Mouse (Mus musculus) intestine, embryonic 15.5 days (tissue): ENCODE data around the gene Kit. TPM values are rescaled to one million over a fixed set of nuclear protein-coding genes. Genes with fewer than 3 reads are reported as not detected.
A peak's percentile ranks its signal among the peaks of the same experiment; 100 is the strongest.

Experiments
- ATAC-seq: fragments of 200-750 bp; cut with Nextera tagmentation; 2 replicates; pipeline ENCODE4 v1.8.0; 2017; ENCODE audit warnings: moderate TSS enrichment, moderate library complexity
- H3K27ac ChIP-seq: fragments of 300-500 bp; sonication (generic); 2 replicates; pipeline ENCODE4 v1.5.1; 2015; ENCODE audit warnings: mild to moderate bottlenecking, inconsistent platforms
- H3K27me3 ChIP-seq: fragments of 300-500 bp; sonication (generic); replicated peaks from 2 replicates; pipeline ENCODE4 v1.6.1; 2015; ENCODE audit warnings: inconsistent platforms
- H3K36me3 ChIP-seq: fragments of 300-500 bp; sonication (generic); 2 replicates; pipeline ENCODE4 v1.6.1; 2015; ENCODE audit warnings: inconsistent platforms
- H3K4me1 ChIP-seq: fragments of 300-500 bp; sonication (generic); replicated peaks from 2 replicates; pipeline ENCODE4 v1.6.1; 2015; ENCODE audit warnings: inconsistent platforms
- H3K4me2 ChIP-seq: fragments of 300-500 bp; sonication (generic); replicated peaks from 2 replicates; pipeline ENCODE4 v1.6.1; 2015; ENCODE audit warnings: mild to moderate bottlenecking, inconsistent platforms
- H3K4me3 ChIP-seq: fragments of 300-500 bp; sonication (generic); replicated peaks from 2 replicates; pipeline ENCODE4 v1.5.1; 2015; ENCODE audit warnings: inconsistent platforms
- H3K9ac ChIP-seq: fragments of 300-500 bp; sonication (generic); 2 replicates; pipeline ENCODE4 v1.6.1; 2015; ENCODE audit warnings: inconsistent platforms
- H3K9me3 ChIP-seq: fragments of 300-500 bp; sonication (generic); 2 replicates; pipeline ENCODE4 v1.6.1; 2016; ENCODE audit warnings: inconsistent platforms
- WGBS: fragments of 180-500 bp; shearing (Covaris S2); methylation state at CpG from one replicate; pipeline ENCODE4 v1.1.7; 2015; 5-methylcytosine and 5-hydroxymethylcytosine counted together
- polyA plus RNA-seq: library from polyadenylated mRNA; unstranded; fragments of >200 nt; fragmentation: Nextera tagmentation; extraction: Ambion mirVana; gene quantifications from 2 replicates; pipeline ENCODE4 v1.2.1, GENCODE M21; 2015

The Kit gene
- 20.7 and 24.3 TPM in 2 replicates for polyA plus RNA-seq

DNA sequence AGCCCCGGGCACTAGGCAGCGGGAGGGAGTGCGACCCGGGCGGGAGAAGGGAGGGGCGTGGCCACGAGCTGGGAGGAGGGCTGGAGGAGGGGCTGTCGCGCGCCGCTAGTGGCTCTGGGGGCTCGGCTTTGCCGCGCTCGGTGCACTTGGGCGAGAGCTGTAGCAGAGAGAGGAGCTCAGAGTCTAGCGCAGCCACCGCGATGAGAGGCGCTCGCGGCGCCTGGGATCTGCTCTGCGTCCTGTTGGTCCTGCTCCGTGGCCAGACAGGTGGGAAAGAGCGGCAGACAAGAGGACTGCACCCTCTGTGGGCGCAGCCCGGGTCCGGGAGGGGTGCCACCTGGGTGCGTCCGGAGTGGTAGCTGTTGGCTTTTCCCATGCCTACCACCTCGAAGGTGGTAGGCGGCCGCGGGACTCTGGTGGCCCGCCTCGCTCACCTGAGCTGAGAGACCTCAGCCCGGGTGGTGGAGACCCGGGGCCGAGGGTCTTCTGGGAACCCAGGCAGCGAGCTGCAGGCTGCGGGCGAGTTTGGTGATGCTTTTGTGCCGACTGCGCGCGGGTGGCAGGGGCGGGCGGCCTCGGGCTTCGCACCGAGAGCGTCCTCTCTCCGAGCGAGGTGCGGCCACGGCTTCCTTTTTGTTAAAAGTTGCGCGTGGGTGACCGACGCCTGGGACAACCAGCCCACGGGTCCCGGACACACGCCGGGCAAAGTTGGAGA is at the start of gene Kit:
Kit (plus strand) TSS at position 65 of the 715 bp plus-strand sequence.
- under 1% methylated on average over 65 of the region's 65 CpGs for WGBS
- peak; percentile 94 for ATAC-seq
- H3K27ac ChIP-seq = peak within 1 kb of the TSS; percentile 51

DNA sequence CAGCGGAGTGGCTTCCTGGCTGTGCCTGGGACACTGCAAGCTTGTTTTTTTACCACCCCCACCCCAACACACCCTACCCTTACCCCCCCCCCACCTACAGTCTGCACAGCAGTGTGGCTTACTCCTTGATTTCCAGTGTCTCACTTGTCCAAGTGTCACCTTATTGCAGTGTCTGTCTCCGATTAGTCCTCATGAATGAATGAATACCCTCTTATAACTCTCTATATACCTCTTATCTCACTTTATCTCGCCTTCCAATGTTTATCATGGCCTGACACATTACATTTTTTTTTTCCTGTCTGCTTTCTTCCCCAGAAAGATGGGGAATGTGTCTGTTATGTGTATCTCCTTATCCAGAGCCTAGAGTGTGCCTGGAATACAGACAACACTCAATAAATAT is 38.6 kb upstream of the Kit start:
- Histone ChIP-seq H3K9me3 (no peaks in the 10 kb centered on the region), H3K9ac (no peak overlapping the region), H3K27me3 (no peaks in the 10 kb centered on the region), H3K36me3 (no peaks in the 10 kb centered on the region), H3K4me1 (peaks cover 6% of the 10 kb centered on the region; the same call in 1 of the 2 replicates), H3K4me2 (no peak overlapping the region), H3K27ac (no peak overlapping the region), H3K4me3 (no peak overlapping the region)
- ATAC-seq = no peak
- WGBS = 51% methylated on average over 3 of the region's 3 CpGs

More for the DNA sequence above, at the start of gene Kit:
- Histone ChIP-seq H3K9me3 (no peaks in the 10 kb centered on the region), H3K9ac (peak within 1 kb of the TSS; percentile 55), H3K27me3 (no peaks in the 10 kb centered on the region; the same call in 1 of the 2 replicates), H3K4me3 (peak within 1 kb of the TSS; percentile 59), H3K36me3 (no peaks in the 10 kb centered on the region), H3K4me1 (no peaks in the 10 kb centered on the region; the same call in 1 of the 2 replicates), H3K4me2 (peak within 1 kb of the TSS; percentile 97)

DNA sequence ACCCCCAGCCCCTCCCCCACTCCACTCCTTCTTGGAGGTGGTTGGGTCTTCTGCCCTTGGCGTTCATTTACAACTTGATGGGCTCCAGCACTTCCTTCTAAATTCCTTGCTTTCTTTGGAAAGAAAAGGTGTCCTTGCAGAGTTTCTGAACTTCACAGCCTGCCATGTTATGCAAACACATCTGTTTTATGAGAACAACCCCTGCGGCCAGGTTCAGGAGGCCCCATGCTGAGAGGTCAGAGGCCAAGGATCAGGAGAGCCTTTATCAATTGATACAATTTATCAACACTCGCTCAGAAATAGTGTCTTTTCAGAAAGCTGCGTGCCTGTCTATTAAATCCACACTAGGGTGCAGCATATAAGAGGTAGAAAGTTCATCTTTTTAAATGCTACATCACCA is 37.0 kb upstream of the Kit start:
- Histone ChIP-seq H3K27ac (no peak overlapping the region), H3K27me3 (no peaks in the 10 kb centered on the region), H3K9me3 (no peaks in the 10 kb centered on the region), H3K4me1 (peaks cover 6% of the 10 kb centered on the region; the same call in 1 of the 2 replicates), H3K9ac (no peak overlapping the region), H3K36me3 (no peaks in the 10 kb centered on the region), H3K4me3 (no peak overlapping the region), H3K4me2 (no peak overlapping the region)
- no peak for ATAC-seq
- 34% methylated on average over 4 of the region's 4 CpGs for WGBS

DNA sequence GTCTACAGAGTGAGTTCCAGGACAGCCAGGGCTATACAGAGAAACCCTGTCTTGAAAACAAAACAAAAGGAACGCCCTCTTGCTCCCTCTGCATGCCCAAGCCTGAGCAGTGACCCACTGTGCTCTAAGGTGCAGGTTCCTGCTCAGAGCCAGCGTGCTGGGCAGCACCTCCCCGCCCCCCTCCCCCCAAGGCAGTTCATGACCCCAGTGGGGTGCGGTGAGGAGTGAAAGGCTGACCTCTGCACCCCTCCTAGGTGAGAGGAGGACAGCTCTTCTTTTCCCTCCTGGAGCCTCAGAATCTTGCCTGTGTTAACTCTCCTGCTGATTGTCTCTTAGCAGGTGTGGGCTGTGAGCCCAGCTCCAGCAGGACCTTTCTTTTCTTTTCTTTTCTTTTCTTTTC is 36.3 kb upstream of the Kit start:
- Histone ChIP-seq H3K27me3 (no peaks in the 10 kb centered on the region), H3K36me3 (no peaks in the 10 kb centered on the region), H3K9ac (no peak overlapping the region), H3K9me3 (no peaks in the 10 kb centered on the region), H3K4me2 (no peak overlapping the region), H3K4me3 (no peak overlapping the region), H3K27ac (no peak overlapping the region), H3K4me1 (peaks cover 6% of the 10 kb centered on the region; the same call in 1 of the 2 replicates)
- no peak for ATAC-seq
- WGBS = 41% methylated on average over 4 of the region's 4 CpGs

DNA sequence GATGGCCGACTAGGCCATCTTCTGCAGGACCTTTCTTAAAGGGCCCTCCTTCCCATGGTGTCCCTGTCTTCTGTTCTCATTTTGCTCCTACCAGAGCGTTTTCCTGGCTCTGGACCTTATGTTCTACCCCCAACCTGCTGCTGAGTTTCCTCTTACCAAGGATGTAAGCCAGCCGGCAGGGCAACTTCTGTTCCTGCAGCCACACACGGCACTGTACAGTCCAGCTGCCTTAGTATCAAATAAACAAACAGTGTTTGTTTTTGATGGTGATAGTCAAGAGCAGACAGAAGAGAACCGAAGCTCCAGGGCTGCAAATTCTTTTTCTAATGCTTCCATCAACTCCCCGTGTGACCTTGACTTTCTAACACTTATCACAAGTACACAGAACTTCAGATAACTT is 35.6 kb upstream of the Kit start:
- H3K4me2 ChIP-seq = no peak overlapping the region
- no peak overlapping the region for H3K4me3 ChIP-seq
- no peak overlapping the region for H3K27ac ChIP-seq
- H3K36me3 ChIP-seq = no peaks in the 10 kb centered on the region
- no peaks in the 10 kb centered on the region for H3K27me3 ChIP-seq
- ATAC-seq = peak; percentile 55; the same call in 1 of the 2 replicates
- no peak overlapping the region for H3K9ac ChIP-seq
- H3K4me1 ChIP-seq = peaks cover 6% of the 10 kb centered on the region; the same call in 1 of the 2 replicates
- no peaks in the 10 kb centered on the region for H3K9me3 ChIP-seq
- 16% methylated on average over 6 of the region's 6 CpGs for WGBS

DNA sequence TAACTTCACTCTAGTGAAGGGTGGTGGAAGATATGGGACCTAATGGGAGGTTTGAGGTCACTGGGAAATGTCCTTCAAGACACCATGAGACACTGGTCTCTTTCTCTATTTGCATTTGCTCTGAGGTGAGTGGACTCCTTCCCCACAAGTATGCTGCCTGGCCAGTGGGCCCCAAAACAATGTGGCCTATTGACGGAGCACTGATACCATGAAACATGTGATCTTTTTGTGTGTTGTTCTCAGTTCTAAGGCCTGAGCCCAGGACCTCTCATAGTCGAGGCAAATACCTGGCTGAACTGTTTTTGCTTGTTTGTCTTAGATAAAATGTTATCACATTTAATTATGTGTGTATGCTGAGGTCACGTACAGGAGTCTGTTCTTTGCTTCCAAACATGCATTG is 31.0 kb upstream of the Kit start:
- no peaks in the 10 kb centered on the region for H3K9me3 ChIP-seq
- no peak overlapping the region for H3K4me3 ChIP-seq
- ATAC-seq = no peak
- WGBS = 60% methylated on average over 3 of the region's 3 CpGs
- H3K4me1 ChIP-seq = peaks cover 17% of the 10 kb centered on the region
- no peak overlapping the region for H3K9ac ChIP-seq
- H3K27me3 ChIP-seq = no peaks in the 10 kb centered on the region
- no peak overlapping the region for H3K4me2 ChIP-seq
- no peaks in the 10 kb centered on the region for H3K36me3 ChIP-seq
- no peak overlapping the region for H3K27ac ChIP-seq

DNA sequence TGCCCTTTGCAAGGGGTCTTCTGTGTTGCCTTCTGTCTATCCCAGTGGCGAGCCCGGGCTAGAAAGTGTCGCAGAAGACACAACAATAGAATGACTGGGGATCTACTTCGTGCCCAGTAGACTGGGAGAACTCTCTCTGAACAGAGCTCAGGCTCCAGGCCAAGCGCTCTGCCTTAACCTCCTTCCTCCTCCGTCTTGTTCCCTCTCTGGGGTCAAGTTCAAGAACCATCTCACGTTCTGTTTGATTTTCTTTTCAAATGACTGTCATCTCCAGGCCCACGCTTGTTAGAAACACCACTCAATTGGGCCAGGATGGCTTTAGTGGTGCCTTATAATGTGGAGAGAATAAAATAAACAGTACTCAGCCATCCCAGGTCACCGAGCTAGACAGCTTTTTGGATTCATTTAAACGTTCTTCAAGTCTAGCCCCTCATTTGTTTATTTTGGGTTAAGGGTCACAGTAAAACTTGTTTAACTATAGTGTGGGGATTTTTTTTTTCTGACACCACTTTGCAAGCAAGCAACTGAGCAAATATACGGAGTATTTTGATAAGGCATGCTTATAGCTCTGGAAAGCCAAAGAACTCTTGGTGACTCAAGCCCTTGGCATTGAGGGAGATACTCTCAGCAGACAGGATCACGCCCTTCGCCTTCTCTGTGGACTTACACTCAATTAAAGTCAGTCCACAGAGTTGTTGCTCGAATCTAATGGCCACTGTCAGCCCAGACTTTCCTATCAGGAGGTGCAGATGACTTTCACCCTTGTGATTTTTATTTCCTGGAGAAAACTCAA is 30.0 kb upstream of the Kit start:
- peaks cover 14% of the 10 kb centered on the region; the same call in 1 of the 2 replicates for H3K4me1 ChIP-seq
- H3K9ac ChIP-seq = no peak overlapping the region
- H3K27me3 ChIP-seq = no peaks in the 10 kb centered on the region
- H3K36me3 ChIP-seq = no peaks in the 10 kb centered on the region
- 37% methylated on average over 14 of the region's 14 CpGs for WGBS
- H3K9me3 ChIP-seq = no peaks in the 10 kb centered on the region
- H3K4me3 ChIP-seq = no peak overlapping the region
- no peak overlapping the region for H3K4me2 ChIP-seq
- no peak overlapping the region for H3K27ac ChIP-seq
- peak; percentile 86 for ATAC-seq

DNA sequence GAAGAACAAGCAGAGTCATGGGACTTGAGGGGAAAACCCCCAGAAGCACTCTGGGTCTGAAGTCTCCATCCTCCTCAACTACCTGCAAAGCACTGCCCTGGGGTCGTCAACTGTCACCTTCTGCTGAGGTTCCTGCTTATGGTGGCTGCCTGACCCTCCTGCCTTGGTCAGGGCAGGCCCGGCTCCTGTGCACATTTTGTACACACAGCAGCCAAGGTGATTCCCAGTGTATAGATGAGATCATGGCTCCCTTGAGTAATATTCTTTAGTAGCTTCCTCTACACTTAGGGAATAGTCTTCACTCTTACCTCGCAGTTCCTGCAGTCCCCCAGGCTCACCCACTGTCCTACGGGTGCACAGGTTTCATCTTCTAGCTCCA is 29.5 kb upstream of the Kit start:
- WGBS = 62% methylated on average over 4 of the region's 4 CpGs
- no peak overlapping the region for H3K4me2 ChIP-seq
- H3K4me3 ChIP-seq = no peak overlapping the region
- H3K27ac ChIP-seq = no peak overlapping the region
- no peak overlapping the region for H3K9ac ChIP-seq
- H3K9me3 ChIP-seq = no peaks in the 10 kb centered on the region
- peak; percentile 61 for ATAC-seq
- H3K27me3 ChIP-seq = no peaks in the 10 kb centered on the region
- no peaks in the 10 kb centered on the region for H3K36me3 ChIP-seq
- H3K4me1 ChIP-seq = peaks cover 14% of the 10 kb centered on the region; the same call in 1 of the 2 replicates

DNA sequence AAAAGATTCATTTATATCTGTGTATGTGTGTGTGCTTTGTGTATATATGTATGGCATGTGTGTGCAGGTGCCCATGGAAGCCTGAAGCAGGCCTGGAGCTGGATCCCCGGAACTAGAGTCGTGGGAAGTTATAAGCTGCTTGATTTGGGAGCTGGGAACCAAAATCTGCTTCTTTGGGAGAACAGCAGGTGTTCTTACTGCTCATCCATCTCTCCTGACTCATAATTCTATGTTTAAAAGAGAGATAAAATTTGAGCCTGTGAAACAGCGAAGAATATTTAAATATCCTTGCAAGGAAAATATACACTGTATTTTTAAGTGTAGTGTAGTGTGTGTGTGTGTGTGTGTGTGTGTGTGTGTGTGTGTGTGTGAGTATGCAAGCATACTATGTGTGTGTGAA is 21.7 kb upstream of the Kit start:
- Histone ChIP-seq H3K9ac (no peak overlapping the region), H3K4me1 (no peaks in the 10 kb centered on the region), H3K4me3 (no peak overlapping the region), H3K9me3 (no peaks in the 10 kb centered on the region), H3K27me3 (no peaks in the 10 kb centered on the region), H3K4me2 (no peak overlapping the region), H3K27ac (no peak overlapping the region), H3K36me3 (no peaks in the 10 kb centered on the region)
- WGBS = 89% methylated on average over 3 of the region's 3 CpGs
- ATAC-seq = no peak

DNA sequence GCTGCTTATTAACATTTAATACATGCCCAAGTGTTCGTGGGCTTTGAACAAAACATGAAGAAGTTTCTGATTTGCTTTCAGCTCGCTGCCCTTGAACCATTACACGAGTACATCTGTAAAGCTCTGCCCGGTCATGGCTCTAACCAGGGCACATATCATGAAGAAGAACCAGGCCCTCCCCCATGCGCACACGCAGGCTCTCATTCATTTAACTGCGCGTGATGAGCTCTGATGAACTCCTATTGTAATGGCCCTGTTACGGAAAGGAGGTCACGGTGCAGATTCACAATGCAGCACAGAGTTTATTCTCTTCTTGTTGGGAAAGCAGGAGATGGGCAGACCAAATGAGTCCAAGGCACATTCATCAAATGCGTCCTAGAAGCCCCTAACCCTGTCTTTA is 17.1 kb upstream of the Kit start:
- WGBS = 86% methylated on average over 11 of the region's 11 CpGs
- Histone ChIP-seq H3K4me1 (no peaks in the 10 kb centered on the region), H3K4me3 (no peak overlapping the region), H3K4me2 (no peak overlapping the region), H3K36me3 (no peaks in the 10 kb centered on the region), H3K27me3 (no peaks in the 10 kb centered on the region), H3K9ac (no peak overlapping the region), H3K27ac (no peak overlapping the region), H3K9me3 (no peaks in the 10 kb centered on the region)
- no peak for ATAC-seq

DNA sequence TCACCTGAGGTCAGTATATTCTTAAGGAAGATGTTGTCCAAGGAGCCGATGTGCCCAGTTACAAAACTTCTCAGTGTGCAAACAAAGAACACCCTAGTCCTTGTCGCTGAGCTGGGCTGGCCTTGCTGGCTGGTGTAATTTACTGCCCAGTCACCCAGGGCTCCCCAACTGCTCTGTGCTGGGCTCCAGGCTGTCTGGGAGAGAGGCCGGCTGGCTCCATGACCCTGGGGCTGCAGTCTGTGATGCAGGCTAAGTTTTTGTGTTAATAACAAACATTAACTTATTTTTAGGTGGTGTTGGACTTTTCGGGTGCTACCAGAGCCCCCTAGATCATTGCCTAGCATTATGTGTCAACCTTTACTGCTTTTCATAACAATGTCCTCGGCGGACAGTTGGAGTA is 15.4 kb upstream of the Kit start:
- no peaks in the 10 kb centered on the region for H3K9me3 ChIP-seq
- H3K4me1 ChIP-seq = no peaks in the 10 kb centered on the region
- 43% methylated on average over 6 of the region's 6 CpGs for WGBS
- no peak overlapping the region for H3K9ac ChIP-seq
- H3K36me3 ChIP-seq = no peaks in the 10 kb centered on the region
- no peak overlapping the region for H3K4me3 ChIP-seq
- ATAC-seq = no peak
- no peak overlapping the region for H3K4me2 ChIP-seq
- H3K27me3 ChIP-seq = no peaks in the 10 kb centered on the region
- H3K27ac ChIP-seq = no peak overlapping the region

DNA sequence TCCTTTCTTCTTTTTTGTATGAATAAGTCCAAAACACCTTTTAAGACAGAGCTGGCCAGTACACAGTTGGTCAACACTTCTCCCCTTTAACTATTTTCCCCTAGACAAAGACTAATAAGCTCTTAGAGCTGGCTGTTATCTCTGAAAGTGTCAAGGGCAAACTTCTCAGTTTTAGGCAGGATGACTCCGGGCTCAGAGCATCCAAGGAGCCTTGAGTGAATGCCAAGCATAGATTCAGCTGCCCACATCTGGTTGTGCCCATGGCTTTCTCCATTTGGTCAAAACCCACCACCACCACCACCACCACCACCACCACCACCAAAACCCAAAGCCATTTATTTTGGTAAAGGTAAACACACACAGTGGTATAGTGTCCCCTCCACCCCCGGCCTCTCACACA is 13.5 kb upstream of the Kit start:
- H3K27me3 ChIP-seq = no peaks in the 10 kb centered on the region
- no peaks in the 10 kb centered on the region for H3K4me1 ChIP-seq
- WGBS = 78% methylated on average over 2 of the region's 2 CpGs

More for the DNA sequence above, 13.5 kb upstream of the Kit start:
- Histone ChIP-seq H3K27ac (no peak overlapping the region), H3K9ac (no peak overlapping the region), H3K4me2 (no peak overlapping the region), H3K9me3 (no peaks in the 10 kb centered on the region), H3K4me3 (no peak overlapping the region), H3K36me3 (no peaks in the 10 kb centered on the region)
- no peak for ATAC-seq
